Mouse (Mus musculus): Measurements from ENCODE around the gene Elane.

Gene Elane

DNA sequence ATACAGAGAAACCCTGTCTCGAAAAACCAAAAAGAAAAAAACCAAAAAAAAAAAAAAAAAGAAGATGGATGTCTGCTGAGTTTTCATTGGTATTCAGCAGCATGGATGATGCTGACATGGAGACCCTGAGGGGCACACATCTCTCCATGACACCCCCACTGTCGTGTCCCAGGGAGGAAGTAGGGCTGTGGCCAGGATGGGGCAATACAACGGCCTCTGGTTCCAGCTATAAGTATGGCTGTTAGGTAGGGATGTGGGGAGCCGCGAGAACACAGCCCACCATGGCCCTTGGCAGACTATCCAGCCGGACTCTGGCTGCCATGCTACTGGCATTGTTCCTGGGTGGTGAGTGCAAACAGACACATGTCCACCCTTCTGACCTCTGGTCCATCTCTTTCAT, at the start of gene Elane:
TSS of gene Elane (plus strand) at position 194 of the 400 bp plus-strand sequence.
- in situ Hi-C loops (cut with MseI, MboI) = loop anchor here (5.0 to 10.0 kb wide), 2 partner anchors 36 to 69 kb away; partner anchors contain the start of gene R3hdm4 (in 1 of the 2)

DNA sequence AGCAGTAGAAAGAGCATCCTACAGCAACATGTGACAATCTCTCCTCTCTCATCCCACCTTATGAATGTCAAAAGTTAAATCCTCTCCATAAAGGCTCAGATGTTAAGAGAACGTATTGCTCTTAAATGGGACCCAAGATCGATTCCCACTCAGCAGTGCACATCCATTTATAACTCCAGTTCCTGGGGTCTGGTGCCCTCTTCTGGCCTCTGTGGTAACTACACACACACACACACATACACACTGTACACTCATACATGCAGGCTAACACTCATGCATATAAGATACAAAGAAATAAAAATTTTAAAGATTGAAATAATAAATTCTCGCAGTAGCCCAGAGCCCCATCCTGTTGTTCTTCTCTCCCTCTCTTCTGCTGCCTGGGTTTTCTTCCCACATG, 49.1 kb upstream of the Elane start:
- in situ Hi-C loops (cut with MseI, MboI) = no loop called here

DNA sequence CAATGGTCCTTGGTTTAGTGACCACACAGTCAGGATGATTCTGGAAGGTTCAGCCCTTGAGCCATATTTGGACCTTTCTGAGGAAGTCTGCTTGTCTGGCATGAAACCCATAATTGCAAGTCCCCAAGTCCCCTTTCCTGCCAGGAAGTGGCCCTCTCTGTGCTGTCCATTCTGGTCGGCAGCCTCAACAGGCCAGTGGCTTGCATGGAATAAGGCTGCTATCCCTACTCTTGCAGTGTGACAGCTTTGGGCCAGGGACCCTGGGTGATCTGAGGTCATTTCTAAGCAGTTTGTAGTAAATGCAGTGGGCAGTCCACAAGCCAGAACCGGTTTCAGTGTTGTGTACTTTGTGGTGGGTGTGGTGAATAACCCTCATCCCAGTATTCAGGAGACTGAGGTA, 47.9 kb upstream of the Elane start:
- in situ Hi-C loops (cut with MseI, MboI) = no loop called here

DNA sequence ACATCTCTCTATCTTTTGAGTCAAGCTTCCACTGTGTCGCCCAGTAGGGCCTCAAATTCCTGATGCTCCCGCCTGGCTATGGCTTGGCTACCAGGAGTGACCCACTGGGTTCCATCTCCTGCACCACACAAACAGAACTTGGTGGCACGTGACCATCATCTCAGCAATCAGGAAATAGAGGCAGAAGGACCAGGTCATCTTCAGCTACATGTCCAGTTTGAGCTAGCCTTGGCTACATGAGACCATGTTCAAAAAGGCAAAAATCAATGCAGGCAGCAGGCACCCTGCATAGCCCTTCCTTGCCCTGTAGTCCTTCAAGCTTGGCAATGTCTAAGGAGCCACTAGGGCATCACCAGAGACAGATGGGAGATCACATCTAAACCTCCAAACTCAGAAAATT, 46.0 kb upstream of the Elane start:
- in situ Hi-C loops (cut with MseI, MboI) = no loop called here

DNA sequence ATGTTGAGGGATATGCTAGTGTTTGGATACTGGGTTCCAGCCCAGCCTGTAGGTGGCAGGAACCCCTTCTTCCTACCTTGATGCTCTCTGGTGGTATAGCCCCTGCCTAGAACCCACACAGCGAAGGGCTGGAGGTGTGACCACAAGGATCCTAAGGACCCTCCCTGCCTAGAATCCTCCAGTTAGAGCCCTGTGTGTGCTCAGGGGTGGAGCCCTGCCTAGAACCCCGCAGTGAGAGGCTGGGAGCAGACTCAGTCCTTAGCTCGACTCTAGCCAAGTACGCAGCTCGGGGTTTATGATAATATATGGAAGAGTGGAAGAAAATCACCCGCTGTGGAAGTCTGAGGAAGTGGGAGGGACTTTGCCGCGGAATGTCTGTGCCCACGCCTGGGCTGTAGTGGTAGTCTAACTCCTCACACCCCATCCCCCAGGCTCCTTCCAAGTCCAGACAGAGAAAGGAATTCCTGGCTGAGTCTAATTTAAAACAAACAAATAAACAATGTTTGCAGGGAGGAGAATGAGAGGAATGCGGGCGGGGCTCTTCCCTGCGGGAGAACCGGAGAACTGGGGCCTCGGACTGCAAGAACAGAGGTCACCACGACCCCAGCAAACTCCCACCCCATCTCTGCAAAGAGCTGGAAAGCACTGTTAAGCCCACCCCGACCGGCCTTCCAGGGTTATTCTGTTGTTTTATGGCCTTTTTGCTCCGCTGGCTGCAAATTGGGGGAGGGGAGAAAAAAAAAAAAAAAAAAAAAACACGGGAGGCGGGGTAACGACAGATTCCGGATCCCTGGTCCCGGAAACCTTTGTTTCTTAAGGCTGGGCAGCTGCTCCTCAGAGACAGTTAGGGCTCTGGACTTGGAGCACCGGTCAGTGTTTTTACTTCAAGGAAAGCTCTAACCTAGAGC, 45.1 kb upstream of the Elane start:
- in situ Hi-C loops (cut with MseI, MboI) = no loop called here

DNA sequence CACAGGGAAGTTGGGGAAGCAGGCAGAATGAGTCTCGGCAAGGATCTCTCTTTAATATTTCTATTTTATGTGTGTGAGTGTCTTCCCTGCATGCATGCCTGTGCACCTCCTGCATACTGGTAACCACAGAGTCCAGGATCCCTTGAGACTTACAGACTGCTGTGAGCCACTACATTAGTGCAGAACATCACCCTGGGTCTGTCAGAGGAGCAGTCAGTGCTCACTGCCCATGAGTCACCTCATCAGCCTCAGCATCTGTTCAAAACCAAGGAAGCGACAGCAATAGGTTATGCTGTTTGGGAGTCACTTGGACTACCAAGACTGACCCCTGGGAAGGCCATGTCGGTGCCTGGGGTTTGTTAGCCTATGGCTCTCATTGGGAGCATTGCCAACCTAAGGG, 43.7 kb upstream of the Elane start:
- in situ Hi-C loops (cut with MseI, MboI) = no loop called here

DNA sequence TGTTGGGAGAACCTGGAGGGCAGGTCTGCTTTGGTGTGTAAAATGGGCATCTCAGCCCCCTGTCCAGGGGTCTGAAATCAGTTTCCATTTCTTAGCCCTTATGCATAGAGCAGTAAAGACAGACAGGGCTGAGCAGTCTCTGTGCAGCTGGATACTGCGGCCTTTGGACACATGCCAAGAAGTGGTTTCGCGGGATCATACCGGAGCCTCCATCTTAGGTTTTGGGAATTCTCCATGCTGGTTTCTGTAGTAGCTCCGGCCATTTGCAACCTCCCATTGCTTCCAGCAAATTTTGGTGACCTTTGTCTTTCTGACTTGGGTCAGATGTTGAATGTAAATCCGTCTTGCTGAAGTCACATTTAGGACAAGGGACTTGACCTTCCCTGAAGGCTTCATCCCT, 42.6 kb upstream of the Elane start:
- in situ Hi-C loops (cut with MseI, MboI) = no loop called here

DNA sequence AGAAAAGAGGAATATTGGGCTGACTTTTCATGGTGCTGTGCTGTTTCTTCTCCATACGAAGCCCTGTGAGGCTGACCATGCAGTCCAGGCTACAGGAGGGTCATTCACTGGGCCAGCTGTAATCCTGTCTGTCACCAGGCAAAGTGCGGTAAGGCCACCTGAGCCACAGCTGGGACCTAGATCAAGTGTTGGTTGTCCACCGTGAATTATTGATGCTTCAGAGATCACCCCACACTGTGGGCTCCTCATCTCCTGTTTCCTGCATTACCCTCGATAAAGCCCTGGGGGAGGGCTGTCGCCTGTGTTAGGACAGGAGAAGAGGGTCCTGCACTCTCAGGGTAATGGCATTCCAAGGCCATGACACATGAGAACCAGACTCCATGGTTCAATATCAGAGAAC, 39.5 kb upstream of the Elane start:
- in situ Hi-C loops (cut with MseI, MboI) = no loop called here

DNA sequence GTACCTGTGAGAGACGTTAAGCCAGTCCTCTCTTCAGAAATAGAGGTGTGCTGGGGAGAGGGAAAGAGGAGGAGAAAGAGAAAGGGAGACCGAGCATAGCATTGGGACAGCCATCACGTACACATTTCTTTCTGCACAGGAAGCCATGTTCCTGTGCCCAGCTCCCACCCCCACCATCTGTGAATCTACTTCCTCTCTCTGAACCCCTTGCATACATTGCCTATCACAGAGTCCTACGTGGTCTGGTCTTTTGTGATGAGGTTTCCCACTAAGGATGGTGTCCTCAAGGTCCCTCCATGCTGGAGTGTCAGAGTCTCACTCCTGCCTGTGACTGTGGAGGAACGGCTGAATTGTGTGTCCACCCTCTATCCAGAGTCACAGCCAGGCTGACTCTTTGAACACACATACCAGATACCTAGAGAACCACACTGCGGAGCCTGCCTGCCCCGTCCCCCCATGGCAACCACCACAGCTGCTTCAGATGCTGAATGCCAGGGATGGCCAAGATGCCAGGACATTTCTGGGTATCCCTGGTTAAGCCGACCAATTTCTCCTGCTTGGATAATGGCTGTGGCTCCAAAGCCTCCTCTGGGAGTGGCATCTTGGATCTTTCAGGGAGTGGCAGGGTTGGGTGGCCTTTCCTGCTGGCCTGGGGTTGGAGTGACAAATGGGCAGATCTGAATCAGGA, 36.0 kb upstream of the Elane start:
- in situ Hi-C loops (cut with MseI, MboI) = no loop called here

DNA sequence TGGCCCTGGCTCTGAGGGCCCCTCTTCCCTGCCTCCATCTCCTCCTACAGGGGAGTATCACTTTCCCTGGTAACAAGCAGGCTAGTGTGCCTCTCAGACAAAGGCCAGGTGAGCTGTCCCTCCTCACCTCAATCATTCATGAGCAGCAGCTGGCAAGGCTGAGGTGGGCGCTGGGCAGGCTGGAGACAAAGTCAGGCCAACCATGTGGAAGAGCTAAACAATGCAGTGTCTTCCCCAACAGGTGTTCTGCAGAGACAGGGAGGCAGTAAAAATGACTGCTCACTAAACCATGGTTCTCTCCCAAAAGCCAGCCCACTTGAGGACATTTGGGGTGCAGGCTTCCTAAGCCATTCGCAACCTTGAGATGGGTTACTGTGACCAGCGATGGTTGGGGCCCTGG, 34.4 kb upstream of the Elane start:
- in situ Hi-C loops (cut with MseI, MboI) = no loop called here

DNA sequence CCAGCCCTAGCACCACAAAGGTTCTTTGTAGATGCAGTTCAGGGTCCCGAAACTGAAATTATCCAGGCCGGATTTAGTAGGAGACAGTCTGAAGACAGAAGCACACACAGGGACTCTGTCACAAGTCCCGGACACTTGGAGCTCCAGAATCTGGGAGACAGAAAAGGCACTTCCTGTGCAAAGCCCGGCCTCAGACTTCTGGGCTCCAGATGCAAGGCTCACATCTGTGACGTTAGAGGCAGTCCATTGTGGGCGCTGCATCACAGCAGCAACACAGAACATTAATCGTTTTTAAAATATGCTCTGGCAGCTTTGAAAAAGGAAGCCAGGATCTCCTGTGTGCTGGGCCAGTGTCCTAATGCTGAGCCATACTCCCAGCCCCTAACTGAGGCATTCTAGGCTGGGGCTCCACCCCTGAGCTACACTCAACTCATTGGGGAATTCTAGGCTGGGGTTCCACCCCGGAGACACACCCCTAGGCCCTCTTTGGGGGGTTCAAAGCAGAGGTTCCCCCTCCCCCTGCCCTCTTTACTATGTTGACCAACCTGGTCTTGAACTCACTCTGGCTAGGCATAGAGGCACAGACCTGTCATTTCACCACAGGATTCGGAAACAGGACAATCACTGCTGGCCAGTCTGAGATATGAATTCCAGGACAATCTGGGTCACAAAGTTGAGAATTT, 33.8 kb upstream of the Elane start:
- in situ Hi-C loops (cut with MseI, MboI) = no loop called here

DNA sequence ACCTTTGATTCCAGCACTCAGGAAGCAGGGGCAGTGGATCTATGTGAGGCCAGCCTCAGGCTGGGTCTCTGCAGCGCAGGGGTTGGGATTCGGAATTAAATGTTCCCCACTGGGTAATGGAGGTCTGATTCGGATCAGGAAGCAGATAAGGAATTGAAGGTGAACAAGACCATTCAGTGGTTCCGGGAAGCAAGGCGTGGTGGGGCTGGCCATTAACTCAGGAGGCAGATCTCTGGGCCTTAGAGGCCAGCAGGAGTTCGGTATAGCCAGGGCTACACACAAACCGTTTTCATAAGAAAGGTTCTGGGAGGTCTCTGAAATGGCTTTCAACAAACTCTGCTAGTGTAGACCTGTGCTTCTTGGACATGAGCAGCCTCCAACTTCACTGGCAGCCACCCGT, 33.2 kb upstream of the Elane start:
- in situ Hi-C loops (cut with MseI, MboI) = no loop called here

DNA sequence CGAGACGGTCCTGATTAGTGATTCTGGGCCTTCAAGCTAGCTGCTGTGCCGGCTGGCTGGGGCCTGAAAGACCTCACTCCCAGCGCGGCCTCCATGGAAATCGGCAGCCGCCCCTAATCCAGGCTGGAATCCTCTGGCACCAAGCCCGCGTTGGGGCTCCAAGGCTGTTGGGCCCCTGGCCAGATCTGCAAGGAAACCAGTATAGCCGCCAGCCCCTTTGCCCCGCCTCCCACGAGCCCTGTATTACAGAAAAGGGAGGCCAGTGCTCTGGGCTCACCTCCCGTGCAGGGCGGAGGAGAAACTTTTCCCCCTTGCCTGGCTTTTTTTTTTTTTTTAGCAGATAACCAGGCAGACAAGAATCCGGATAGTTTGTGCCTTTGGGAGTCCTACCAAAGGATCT, 32.7 kb upstream of the Elane start:
- in situ Hi-C loops (cut with MseI, MboI) = no loop called here

DNA sequence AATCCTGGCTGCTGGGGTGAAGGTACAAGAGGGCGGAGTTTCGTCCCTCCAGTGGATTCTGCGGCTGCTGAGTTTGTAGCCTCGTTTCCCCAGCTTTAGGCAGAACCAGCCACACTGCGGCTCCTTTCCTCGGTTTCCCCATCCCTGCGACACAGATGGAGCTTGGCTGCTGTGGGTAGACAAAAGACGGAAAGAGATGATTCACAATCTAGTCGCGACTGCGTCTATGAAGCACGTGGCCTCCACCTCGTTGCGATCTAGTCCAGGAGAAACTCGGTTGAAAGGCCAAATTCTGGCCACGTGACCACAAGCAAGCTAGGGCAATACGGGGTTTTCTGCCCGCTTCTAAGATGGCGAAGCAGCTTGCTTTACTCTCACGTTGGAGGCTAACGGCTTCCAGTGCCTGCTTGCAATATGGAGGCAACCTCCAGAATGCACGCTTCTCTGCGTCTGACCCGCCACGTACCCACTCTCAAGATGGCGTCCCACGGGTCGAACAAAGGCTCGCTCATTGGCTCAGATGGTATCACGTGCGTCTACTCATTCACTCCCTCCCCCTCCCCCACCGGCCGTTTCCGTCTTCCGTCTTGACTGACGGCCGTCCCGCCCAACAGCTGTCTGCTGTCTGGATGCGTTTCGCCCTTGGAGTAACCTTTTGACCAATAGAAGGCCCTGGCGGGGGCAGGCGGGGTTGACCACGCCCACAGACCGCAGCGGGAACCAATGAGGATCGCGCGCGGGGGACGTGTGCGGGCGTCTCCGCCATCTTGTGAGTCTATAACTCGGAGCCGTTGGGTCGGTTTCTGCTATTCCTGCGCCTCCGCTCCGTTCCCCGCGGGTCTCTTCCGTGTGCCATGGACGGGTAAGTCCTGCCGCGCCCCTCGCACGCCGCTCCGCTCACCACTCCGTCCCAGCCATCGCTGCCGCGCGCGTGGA, 31.9 kb upstream of the Elane start, which contains the start of gene Ptbp1:
TSS of gene Ptbp1 (plus strand) at position 568 of the 936 bp plus-strand sequence.
- in situ Hi-C loops (cut with MseI, MboI) = no loop called here

DNA sequence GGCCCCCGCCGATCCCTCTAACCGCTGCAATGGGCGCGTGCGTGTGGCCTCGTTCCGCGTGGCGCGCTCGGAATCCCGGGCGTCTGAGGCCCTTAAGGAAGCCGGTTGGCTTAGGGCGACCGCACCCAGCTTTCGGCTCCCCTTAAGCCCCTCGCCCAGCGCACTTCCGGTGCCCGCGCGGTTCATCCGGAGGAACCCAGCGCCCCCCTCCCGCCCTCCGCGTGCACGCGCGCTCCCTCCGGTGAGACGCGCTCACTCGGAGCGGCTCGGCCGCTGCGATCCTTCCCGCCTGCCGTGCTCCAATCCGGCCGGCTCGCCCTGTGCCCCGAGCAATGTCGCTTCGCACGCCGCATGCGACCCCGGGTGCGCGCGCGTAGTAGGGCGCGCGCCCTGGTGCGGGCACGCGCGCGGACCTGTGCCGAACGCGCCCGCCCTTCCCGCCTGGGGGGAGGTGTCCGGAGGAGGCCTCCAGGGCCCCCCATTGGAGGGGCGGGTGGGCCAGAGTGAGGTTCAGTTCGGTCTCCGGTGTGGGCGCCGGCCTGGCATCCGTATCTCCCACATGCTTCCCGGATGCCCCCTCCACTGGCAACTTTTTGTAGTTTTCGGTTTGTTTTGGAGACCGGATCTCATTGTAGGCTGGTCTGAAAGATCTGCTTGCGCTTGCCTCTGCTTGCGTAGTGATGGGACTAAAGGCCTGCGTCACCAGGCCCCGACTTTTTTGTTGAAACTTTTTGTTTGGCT, 31.1 kb upstream of the Elane start:
- in situ Hi-C loops (cut with MseI, MboI) = no loop called here

DNA sequence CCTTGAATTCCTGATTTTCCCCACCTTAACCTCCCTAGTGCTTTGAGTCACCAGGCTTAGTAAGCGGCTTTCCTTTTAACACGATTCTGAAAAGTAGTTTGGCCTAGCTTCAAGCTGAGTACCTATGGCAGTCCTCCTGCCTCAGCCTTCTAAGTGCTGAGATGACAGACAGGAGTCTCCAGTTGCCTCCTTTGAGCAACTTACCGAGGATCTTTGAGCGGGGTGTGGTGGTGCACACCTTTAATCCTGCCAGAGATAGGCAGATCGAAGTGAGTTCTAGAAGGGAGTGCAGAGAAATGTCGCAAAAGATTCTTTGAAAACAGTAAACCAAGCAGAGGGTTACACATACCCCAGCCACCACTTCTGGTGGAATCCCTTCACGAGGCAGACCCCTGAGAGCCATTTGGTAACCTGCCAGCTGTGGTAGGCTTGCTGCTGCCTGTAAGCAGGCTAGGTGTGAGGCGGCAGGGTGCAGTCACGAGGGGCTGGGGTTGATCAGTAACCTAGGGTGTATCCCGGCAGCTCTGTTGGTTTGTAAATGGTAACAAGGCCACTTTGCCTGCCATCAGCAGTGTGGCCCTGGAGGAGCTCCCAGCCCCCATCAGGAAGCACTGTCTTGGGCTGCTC, 30.4 kb upstream of the Elane start:
- in situ Hi-C loops (cut with MseI, MboI) = no loop called here

DNA sequence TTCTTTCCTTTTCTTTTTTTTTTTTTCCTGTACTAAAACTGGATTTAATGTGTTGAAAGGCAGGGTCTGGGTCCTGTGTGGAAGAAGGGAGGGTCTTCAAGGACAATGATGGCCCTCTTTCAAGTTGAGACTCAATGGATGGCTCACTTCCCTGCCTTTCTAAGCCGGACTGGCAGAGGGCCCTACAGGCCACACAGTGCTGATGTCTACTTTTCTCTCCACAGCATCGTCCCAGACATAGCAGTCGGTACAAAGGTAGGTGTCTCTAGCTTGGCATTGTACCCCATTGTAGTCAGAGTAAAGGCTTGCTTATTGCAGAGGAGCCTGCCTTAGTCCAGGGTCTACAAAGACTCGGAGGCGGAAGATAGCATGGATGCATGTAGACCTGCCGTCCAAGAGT, 29.8 kb upstream of the Elane start:
- in situ Hi-C loops (cut with MseI, MboI) = no loop called here

DNA sequence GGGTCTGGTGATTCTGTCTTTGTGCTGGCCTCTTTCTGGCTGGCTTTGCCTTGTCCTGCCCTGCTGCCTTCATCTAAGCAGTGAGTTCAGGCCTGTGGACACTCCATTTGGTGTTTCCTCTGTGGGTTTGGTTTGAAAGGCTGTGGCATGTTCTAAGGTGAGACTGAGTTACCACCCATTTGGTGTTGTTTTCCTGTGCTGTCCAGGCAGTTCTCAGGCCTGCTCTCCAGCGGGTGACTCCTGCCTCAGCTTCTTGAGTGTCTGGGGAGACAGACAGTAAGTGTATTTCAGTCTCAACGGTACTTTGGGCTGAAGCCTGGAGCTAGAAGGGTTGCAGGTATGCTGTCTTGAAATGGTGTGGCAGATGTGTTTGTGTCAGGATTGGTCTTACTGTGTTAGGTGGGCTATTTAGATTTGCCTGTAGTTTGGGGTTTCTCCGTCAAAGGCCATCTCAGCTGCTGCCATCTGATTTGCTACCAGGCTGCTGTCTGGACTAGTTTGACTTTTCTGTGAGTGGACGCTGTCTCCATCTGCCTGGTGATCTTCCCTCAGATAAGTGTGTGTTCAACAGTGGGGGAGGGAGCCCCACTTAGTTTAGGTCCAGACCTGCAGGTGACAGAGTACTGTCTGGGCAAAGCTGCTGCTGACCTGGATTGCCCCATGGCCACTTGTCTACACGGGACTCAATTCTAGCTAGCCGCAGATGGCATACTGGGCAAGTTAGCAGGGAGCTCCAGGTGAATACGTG, 29.2 kb upstream of the Elane start:
- in situ Hi-C loops (cut with MseI, MboI) = no loop called here

DNA sequence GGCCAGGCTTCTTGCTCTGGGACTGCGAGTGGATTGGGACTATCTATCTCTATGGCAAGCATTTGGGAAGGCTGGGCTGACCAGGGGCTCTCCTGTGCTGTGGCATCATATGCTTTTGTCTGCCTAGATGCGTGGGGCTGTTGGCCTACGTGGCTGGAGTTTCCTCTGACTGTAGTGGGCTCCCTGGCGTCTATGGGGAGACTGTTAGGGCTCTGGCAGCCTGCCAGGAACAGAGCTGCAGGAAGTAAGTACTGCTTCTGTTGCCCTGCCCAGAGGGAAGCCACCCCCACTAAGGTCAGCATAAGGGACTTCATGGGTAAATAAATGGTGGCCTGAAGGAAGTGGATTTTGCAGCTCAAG, 28.6 kb upstream of the Elane start:
- in situ Hi-C loops (cut with MseI, MboI) = no loop called here

Data from mouse trophoblast stem cell (cell line).